Comparison of ENCODE assay signal across 39 mouse cellular contexts in genomic region chr5:87350350-87350749, GRCm38 (mm10). TPM values are rescaled to one million over a fixed set of nuclear protein-coding genes. Genes with fewer than 3 reads are reported as not detected.
DNase-seq lines count a peak whose midpoint lies in the region; ATAC-seq and TF ChIP-seq lines count a peak whose summit lies in the region.
"Had no signal": no experiment of that assay in that cellular context is flagged by ENCODE, and none has a peak within 500 bp of the region (broad histone marks: within the 10 kb centered on the region; RNA-seq: fewer than 3 reads in every experiment).

No protein-coding gene starts in this region.

- no peak for ATAC-seq in forebrain, embryonic 14.5 days
- ATAC-seq in forebrain, embryonic 13.5 days, result no peak
- ATAC-seq: forebrain, embryonic 15.5 days; hindbrain, postnatal 0 days; inflammation-experienced regulatory T-cells, adult 6 months; intestine, embryonic 16.5 days; Patski had no signal

- intact Hi-C loops in gastrocnemius, adult 2 months (cut with DNase I), result no loop called here

- no peak overlapping the region for H3K4me3 ChIP-seq in forebrain, embryonic 14.5 days (ENCODE audit: low read depth, low read length)
- no peak overlapping the region for H3K4me3 ChIP-seq in forebrain, embryonic 13.5 days
- no peak overlapping the region for H3K4me3 ChIP-seq in small intestine, adult 2 months (ENCODE audit: low read depth, low read length)
- no peak overlapping the region for H3K4me3 ChIP-seq in gastrocnemius, adult 2 months
- H3K4me3 ChIP-seq: embryonic facial prominence, embryonic 10.5 days; embryonic facial prominence, embryonic 13.5 days; erythroblast, embryonic 14.5 days; forebrain, embryonic 15.5 days; heart, adult 2 months; heart, embryonic 10.5 days; heart, embryonic 13.5 days had no signal

- TF ChIP-seq CTCF in small intestine, adult 2 months (IDR thresholded peaks at IDR 0.05; ENCODE audit: extremely low read depth, insufficient read length, insufficient replicate concordance, low read depth, low read length), result no peak
- TF ChIP-seq CTCF in gastrocnemius, adult 2 months (IDR thresholded peaks at IDR 0.05), result no peak

- H3K27ac ChIP-seq in forebrain, embryonic 14.5 days (ENCODE audit: low read depth, low read length), result no peak overlapping the region
- no peak overlapping the region for H3K27ac ChIP-seq in forebrain, embryonic 13.5 days
- peak overlapping the region; percentile 63; the same call in 1 of the 2 replicates for H3K27ac ChIP-seq in small intestine, adult 2 months (ENCODE audit: insufficient read depth, low read depth, low read length)
- no peak overlapping the region for H3K27ac ChIP-seq in gastrocnemius, adult 2 months
- H3K27ac ChIP-seq: embryonic facial prominence, embryonic 10.5 days; embryonic facial prominence, embryonic 13.5 days; forebrain, embryonic 15.5 days; heart, adult 2 months; heart, embryonic 10.5 days; heart, embryonic 13.5 days; hindbrain, embryonic 14.5 days; hindbrain, postnatal 0 days had no signal

- H3K9ac ChIP-seq in forebrain, embryonic 14.5 days (ENCODE audit: low read length), result no peak overlapping the region
- no peak overlapping the region for H3K9ac ChIP-seq in forebrain, embryonic 13.5 days
- H3K9ac ChIP-seq: embryonic facial prominence, embryonic 13.5 days; forebrain, embryonic 15.5 days; heart, embryonic 13.5 days; hindbrain, embryonic 14.5 days had no signal

- H3K36me3 ChIP-seq in forebrain, embryonic 14.5 days (ENCODE audit: control insufficient read depth, insufficient read depth, low read length), result no peaks in the 10 kb centered on the region
- no peaks in the 10 kb centered on the region for H3K36me3 ChIP-seq in forebrain, embryonic 13.5 days (ENCODE audit: poor library complexity, severe bottlenecking)
- no peaks in the 10 kb centered on the region for H3K36me3 ChIP-seq in small intestine, adult 2 months (ENCODE audit: control insufficient read depth, insufficient read depth, low read length)
- H3K36me3 ChIP-seq: embryonic facial prominence, embryonic 10.5 days; embryonic facial prominence, embryonic 13.5 days; forebrain, embryonic 15.5 days; heart, embryonic 10.5 days; heart, embryonic 13.5 days had no signal

- no peak for TF ChIP-seq POLR2A in small intestine, adult 2 months (IDR thresholded peaks at IDR 0.05; ENCODE audit: low read depth, low read length)

- no peaks in the 10 kb centered on the region for H3K9me3 ChIP-seq in forebrain, embryonic 14.5 days (replicated peaks; ENCODE audit: control insufficient read depth, low read length)
- no peaks in the 10 kb centered on the region for H3K9me3 ChIP-seq in forebrain, embryonic 13.5 days (replicated peaks)
- H3K9me3 ChIP-seq: embryonic facial prominence, embryonic 10.5 days; embryonic facial prominence, embryonic 13.5 days; forebrain, embryonic 15.5 days; heart, embryonic 10.5 days; heart, embryonic 13.5 days had no signal

- H3K27me3 ChIP-seq in forebrain, embryonic 14.5 days (replicated peaks; ENCODE audit: control insufficient read depth, insufficient read depth, low read length), result no peaks in the 10 kb centered on the region
- H3K27me3 ChIP-seq in forebrain, embryonic 13.5 days, result no peaks in the 10 kb centered on the region
- H3K27me3 ChIP-seq in small intestine, adult 2 months (ENCODE audit: control insufficient read depth, insufficient read depth, low read length), result no peaks in the 10 kb centered on the region
- H3K27me3 ChIP-seq: CH12.LX; embryonic facial prominence, embryonic 13.5 days; forebrain, embryonic 15.5 days; heart, embryonic 13.5 days; Patski had no signal

- DNase-seq in forebrain, embryonic 14.5 days (ENCODE audit: low spot score), result peak; percentile 13
- peak; percentile 1 for DNase-seq in WW6 (ENCODE audit: low read depth, low spot score)
- no peak for DNase-seq in kidney, adult 8-10 months
- no peak for DNase-seq in gastrocnemius, adult 2 months
- DNase-seq: adrenal gland, postnatal 10 days; adrenal gland, postnatal 36 days; B cell, adult 2 months; cerebellum, adult 11-12 months; cerebellum, adult 8-10 months; cerebellum, postnatal 10 days; cerebellum, postnatal 36 days; embryo, embryonic 11 days; gastrocnemius, postnatal 10 days; gastrocnemius, postnatal 36 days; heart, adult 2 months; heart, postnatal 14 days; heart, postnatal 4 days; kidney, adult 18-20 months had no signal

- no peak overlapping the region for H3K4me2 ChIP-seq in forebrain, embryonic 14.5 days (ENCODE audit: low read length)
- no peak overlapping the region for H3K4me2 ChIP-seq in forebrain, embryonic 13.5 days
- H3K4me2 ChIP-seq: embryonic facial prominence, embryonic 13.5 days; forebrain, embryonic 15.5 days; heart, embryonic 13.5 days; hindbrain, embryonic 14.5 days had no signal

- H3K4me1 ChIP-seq in forebrain, embryonic 14.5 days (ENCODE audit: control insufficient read depth, insufficient read depth, low read length), result no peaks in the 10 kb centered on the region
- no peaks in the 10 kb centered on the region for H3K4me1 ChIP-seq in forebrain, embryonic 13.5 days
- H3K4me1 ChIP-seq in small intestine, adult 2 months (ENCODE audit: control insufficient read depth, insufficient read depth, insufficient read length, low read length), result no peaks in the 10 kb centered on the region
- H3K4me1 ChIP-seq: embryonic facial prominence, embryonic 10.5 days; embryonic facial prominence, embryonic 13.5 days; forebrain, embryonic 15.5 days; heart, embryonic 10.5 days; heart, embryonic 13.5 days had no signal

- whole genome bisulfite sequencing in forebrain, embryonic 14.5 days, result 19% methylated on average over 1 of the region's 1 CpGs
- 19% methylated on average over 1 of the region's 1 CpGs for WGBS in forebrain, embryonic 13.5 days
- 74% methylated on average over 1 of the region's 1 CpGs for WGBS in small intestine, adult 2 months

RNA-seq across cellular contexts. Expression of gene Ugt2a3, which starts 13.4 kb away (rescaled TPM):
- not detected in 2 replicates for polyA plus RNA-seq in forebrain, embryonic 14.5 days (2014; fragmentation: Nextera tagmentation; extraction: Ambion mirVana)
- polyA plus RNA-seq in forebrain, embryonic 13.5 days (2015; fragmentation: Nextera tagmentation; extraction: Ambion mirVana), result not detected in 2 replicates
- polyA plus RNA-seq in small intestine, adult 2 months (2012; rRNA removed), result 4.8 and 11.6 TPM in 2 replicates
- not detected for total RNA-seq in gastrocnemius, adult 2 months (2021)
- total RNA-seq: adrenal gland, adult 18-20 months; adrenal gland, postnatal 36 days; CH12.LX; gastrocnemius, postnatal 10 days; gastrocnemius, postnatal 36 days; granulocyte monocyte progenitor cell, adult 5-6 weeks; heart, adult 2 months; heart, postnatal 14 days; heart, postnatal 4 days; hindbrain, postnatal 0 days had no signal
- polyA plus RNA-seq: cortical plate, adult 2 months; embryonic facial prominence, embryonic 10.5 days; embryonic facial prominence, embryonic 13.5 days; erythroblast, embryonic 14.5 days; forebrain, embryonic 15.5 days; frontal cortex, adult 2 months; heart, adult 2 months; heart, embryonic 10.5 days; heart, embryonic 13.5 days; heart, embryonic 16.5 days; hindbrain, embryonic 11.5 days; hindbrain, embryonic 14.5 days; hindbrain, postnatal 0 days; inflammation-experienced regulatory T-cells, adult 6 months; kidney, embryonic 14.5 days had no signal

Comparison
In these comparisons a context has a peak if more than half of its experiments do, and no peak if none do; other contexts are left out.
1. DNase-seq: peak in forebrain, embryonic 14.5 days (single experiment) and WW6 (single experiment); none in kidney, adult 8-10 months (0 of 2) and gastrocnemius, adult 2 months (single experiment).